Mouse (Mus musculus) 3134 (cell line): ENCODE measurements around the gene Fancc.
A peak's percentile ranks its signal among the peaks of the same experiment; 100 is the strongest.
"Not testable (repeated sequence)": the region's sequence is repeated elsewhere in the genome, so short reads cannot be mapped to it uniquely, and the experiment has no call there.

ENCODE experiments used
- DNase-seq: peaks from one replicate; pipeline ENCODE4 v3.0.0-alpha.2; 2011; ENCODE audit warnings: low spot score; ENCODE audit not compliant: insufficient read length; ENCODE audit errors: extremely low read depth

Fancc gene

DNA sequence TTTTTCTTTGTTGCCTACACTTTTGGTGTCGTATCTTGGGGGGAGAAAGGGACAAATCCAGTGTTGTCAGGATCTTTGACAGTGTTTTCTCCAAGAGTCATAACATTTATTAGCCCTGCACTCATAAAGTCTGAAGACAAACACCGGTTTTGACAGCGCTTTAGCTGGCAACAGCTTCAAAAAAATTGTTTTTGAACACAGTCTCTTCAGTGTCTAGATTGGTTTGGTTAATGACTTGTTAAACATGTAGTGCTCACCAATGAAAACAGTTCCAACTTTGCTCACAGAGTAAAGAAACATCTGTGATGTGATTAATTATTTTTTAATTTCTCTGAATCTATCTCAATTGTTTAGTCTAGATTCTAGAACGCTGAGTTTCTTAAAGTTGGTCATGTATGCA is 137.7 kb downstream of the Fancc start:
- DNase-seq, result no peak

DNA sequence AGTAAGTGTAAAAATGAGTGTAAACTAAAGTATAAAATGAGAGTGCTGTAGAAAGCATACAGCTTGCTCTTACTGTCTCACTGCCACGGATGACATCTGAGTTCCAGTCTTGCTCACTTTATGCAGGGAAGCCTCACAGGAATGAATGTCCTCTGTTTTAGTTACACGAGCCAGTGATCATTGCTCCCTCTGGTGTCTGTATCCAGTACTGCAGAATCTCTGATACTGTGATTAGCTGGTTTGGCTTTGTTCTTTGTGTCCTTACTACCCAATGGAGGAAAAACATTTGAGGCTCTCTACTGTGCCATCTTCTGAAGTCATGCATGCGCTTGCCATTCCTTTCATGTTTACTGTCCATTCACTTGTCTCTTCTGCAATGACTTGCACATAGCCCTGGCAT is 140.5 kb downstream of the Fancc start:
- no peak for DNase-seq

DNA sequence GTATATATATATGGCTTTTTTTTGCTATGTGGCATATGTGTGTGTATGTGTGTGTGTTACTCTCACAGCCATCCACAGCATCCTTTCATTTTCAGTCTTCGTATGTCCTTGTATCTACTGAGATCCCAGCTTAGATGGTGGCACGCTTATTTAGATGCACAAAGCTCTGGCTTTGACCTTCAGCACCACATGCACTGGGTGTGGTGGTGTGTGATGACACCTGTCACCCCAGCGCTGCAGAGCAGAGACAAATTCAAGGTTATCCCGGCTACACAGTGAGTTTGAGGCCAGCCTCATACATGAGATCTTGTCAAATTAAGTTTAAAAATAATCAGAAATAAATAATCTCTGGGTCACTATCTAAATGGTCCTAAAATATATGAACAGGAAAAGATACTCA is 141.0 kb downstream of the Fancc start:
- DNase-seq, result no peak

DNA sequence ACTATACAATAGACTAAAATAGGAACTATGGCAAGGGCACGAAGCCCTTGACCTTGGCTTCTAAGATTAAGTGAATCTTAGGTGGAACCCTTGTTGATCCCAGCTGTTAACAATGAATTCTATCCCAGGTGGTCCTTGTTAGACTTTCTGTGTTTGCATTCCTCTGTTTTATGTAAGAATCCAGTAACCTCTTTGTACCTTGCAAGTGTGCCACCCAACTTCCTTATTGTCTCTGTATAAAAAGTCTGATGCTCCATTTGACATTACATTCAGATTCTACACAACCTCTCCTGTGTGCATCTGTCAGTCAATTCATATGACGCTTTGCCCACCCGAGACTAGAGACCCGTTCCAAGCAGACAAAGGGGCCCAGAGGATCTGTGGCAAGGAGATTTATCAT is 143.8 kb downstream of the Fancc start:
- DNase-seq, result not testable (repeated sequence)

DNA sequence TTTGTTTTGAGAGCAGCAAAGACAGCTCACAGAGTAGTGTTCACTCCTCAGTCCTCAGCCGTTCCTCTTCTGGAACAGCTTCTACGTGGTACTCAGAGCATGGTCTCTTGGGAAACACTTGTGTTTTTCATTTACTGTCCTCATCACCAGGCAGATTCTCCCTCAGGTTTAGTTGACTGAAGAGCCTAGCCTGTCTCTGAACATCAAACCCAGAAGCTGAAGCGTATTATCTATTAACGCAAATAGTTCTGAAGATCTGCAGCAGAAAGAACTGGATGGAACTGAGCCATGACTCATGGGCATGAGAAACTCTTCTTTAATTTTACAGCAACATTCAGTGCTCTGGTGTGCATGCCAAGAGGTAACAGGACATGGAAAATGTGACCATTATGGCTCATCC is 147.0 kb downstream of the Fancc start:
- no peak for DNase-seq

DNA sequence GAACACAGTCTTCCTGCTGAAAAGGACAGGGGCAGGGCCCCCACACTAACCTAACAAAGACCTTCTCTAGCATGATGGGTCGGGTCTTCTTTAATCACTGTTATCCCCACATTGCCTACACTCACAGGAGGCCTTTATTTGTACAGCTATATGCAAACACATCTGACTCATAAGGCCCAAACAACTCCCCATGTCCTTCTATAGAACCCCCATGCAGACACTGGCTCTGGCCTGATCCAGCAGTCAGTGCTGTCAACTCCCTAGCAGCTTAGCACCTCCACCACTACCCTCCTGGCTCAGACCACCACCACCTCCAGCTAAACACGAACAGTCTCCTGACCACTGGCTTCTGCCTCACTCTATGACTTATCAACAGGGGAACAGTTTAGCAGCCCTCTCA is 149.4 kb downstream of the Fancc start:
- no peak for DNase-seq

DNA sequence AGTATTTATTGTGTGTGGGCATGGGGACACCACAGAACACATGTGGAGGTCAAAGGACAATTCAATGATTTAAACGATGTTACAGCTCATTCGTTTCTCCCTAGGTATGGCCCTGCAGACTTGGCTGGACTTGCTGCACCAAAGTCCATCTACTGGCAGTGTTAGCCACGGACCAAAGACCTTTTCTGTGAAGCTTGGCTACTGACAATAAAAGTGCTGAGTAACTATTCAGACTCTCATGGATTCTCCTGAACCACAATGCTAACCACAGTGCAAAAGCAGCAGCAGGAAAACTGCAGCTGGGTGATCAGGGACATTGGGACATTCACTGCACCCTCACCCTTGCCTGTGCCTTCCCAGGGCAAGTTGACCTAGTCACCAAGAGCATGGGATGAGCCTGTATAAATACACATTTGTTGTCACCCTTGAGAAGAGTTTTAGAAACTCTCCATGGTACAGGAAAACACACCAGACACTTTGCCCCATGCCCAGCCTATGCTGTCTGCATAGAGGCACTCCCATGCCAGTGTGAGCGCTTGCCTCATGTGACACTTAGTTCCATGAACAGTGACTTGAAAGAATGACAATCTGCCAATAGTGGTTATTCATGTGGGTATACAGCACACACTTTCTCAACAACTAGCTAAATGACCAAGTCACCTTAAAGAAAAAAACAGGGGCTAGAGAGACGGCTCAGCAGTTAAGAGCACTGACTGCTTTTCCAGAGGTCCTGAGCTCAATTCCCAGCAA is 151.4 kb downstream of the Fancc start:
- peak; percentile 48 for DNase-seq

DNA sequence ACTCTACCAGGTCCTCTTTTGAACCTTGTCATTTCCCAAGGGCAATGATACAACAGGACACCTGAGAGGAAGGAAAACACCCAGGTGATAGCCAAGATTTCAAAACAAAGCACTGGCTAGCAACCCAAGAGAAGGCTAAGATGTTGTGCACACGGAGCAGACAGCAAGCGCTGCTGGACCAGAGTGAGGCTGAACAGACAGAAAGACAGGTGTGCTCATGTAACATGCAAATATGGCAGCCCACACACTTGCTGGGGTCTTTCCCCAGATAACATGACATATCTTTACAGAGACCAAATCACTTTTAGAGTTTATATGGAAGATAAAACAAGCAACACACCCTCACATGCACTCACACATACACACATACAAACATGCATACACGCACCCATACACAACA is 152.6 kb downstream of the Fancc start:
- DNase-seq, result no peak

DNA sequence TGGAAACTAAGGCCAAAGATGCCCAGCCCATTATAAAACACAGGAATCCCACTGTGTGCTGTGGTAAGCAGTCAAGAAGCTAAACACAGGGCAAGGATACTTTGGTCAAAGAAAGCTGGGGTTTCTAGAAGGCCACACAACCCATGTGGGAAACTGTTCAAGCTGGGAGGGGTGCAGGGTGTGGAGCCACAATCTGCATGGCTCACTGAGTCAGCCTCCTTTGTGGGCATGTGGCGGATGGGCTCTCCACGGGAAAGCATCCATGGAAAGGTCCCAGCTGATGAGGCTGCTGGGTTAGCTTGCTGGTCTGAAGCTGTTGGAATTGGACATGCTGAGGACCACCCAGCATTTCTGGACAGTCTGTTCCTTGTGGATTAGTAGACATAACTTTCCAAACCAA is 154.3 kb downstream of the Fancc start:
- no peak for DNase-seq

DNA sequence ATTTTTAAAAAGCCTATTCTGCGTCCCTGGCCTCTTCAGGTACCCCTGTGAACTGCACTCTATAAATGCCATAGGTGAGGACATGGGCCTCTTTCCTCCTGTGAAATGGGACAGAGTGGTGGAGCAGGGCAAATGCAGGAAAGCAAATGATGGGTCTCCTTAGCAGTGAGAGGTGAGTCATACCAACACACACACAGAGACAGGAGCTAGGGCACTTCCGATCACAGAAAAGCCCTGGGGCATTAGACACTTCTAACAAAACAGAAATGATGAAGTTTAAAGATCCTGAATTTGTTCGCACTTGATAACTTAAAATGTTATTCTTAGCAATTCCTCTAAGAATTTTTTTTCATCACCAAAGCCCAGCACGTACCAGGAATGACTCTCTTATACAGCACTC is 157.1 kb downstream of the Fancc start:
- DNase-seq, result no peak

DNA sequence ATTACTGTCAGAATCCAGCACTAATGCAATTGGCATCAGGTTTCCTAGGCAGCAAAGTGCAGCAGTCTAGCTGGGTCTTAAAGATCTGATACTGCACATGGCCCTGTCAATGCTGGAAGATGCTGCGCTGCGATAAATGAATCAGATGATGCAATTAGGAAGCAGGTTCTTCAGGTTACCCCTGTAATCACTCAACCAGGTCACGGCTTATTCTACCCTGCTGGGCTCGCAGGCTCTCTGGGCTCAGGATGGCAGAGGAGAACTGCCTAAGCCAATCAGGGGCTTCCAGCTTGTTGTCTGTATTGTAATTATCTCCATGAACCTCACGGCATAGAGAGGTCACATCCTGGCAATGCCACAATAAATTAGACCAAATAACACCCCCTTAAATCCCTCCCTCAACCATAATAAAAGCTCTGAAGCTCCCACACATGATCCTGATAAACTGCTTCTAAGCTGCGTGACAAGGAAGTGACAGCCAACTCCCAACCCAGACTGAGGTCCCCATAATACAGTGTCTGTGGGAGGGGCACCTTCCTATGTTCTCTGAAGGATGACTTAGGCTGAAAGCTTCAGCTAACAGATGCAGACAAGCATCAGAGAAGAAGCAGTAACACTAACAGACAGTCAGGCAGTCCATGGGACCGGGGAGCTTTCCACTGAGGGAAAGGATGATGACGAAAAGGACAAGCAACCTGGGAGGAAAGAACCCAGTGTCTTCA is 159.7 kb downstream of the Fancc start:
- no peak for DNase-seq

DNA sequence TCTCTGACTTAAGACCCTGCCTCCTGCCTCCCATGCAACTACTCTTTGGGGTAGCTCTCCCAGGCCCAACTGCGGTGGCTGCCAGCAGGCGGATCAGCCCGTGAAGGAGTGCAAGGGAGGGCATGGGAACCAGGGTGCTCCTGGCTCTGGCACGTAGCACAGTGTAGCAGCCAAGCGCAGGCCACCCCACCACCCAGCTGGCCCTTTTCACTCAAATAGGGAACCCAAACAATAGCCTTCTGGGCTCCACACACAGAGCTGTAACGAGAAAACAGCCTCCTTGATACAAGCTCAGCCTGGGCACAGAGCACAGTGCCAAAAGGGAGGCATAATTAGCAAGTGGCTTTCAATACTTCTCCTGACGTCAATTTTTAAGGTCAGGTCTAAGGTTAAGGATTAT is 160.7 kb downstream of the Fancc start:
- DNase-seq, result no peak

DNA sequence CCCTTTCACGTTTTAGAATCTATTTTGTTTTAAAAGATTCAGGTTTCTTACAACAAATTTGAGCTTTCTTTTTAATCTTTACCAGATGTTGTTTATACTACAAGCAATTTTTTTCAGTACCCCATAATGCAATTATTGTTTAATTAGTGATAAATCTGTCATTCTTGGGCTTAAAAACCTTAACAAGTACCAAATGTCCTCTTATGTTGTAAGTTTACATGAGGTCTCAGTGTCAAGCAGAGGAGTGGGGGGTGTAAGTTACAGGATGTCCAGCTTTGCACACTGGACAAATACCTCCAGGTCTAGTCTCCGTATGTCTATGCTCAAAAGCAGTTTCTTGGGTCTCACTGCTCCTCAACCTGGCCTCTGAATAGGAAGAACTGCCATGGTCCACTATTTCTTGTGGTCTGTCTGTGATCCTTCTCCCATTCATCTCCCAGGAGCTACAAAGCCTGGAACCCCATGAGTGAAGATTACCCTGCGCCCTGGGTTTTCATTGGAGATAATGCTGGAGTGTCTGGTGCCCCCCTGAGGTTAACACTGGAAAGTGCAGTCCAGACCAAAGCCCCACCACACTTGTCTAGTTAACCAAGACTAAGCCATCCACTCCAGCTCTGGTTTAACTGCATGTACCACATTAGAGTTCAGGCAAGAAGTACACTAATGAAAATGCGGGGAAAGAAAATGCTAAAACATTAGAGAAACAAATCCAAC is 161.5 kb downstream of the Fancc start:
- no peak for DNase-seq

DNA sequence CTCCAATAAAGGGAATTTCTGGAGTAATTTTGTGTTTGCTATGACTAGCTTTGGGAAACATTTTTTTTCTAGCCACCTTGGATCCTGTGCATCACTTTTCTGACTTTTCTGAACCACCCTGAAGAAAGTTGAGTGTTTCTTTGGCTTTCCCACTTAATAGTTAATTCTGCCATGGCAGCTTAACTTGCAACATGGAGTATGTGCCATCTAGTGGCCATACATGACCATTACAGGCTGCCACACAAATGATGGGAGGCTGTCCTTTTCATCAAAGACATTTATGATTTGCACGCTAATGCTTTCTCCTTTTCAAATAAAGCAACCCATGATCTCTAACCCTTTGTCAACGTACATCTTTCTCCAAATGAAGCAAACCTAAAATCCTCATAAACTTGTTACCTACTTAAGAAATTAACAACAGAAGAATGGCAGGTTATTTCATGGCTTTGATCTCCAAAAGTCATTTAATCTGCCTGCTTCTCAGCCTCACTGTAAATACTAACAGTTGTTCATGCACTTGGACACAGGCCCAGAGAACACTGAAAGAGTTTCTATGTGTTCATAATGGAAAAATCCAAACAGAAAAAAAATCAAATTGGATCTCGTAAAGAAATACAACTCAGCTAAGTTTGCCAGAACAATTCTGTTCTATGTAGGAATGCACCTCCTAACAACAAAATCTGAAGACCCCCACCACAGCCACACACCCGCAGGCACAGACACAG is 164.3 kb downstream of the Fancc start:
- no peak for DNase-seq

DNA sequence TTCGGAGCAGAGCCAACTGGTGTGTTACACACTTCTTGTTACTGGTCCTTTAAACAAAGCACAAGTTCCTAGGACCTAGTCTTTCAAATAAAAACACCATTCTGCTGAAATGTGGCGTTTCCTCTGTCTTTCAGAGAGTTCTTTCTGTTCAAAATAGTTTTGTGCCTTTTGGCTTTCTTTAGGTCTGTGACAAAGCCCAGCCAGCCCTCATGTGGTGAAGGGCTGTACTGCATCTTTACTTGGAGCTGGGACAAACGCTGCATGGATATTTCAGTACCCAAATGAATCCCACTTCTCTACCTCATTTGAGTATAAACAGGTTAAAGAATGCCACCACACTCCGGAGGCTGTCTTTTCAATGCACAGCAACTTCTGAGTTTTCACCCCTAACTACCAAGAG is 165.7 kb downstream of the Fancc start:
- DNase-seq, result no peak

DNA sequence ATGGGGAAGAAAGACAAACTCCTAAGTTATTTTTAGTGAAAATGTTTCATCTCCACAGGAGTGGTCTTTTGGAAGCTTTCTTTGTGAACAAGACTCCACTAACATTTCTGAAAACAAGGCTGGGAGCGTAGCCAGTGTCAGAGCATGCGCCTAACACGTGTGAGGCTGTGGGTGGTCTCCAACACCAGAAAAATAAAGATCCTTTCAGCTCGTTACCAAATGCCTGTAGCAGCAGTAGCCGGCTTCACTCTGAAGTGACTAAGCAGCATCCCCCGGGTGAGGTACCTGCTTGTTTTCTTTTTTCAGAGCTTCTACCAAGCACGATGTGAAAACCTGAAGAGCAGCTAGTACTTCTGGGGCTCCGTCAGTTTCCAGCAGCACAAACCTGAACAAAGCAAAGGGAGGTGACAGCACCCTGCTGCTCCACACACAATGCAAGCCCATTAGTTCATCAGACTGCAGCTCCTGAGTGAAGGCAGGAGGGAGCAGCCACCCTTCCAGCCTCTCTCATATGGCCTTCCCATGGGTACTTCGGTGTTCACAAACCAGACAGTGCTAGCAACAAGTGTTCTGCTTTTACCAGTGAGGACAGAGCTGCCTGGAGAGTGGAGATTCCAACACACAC is 166.7 kb downstream of the Fancc start:
- DNase-seq, result no peak

DNA sequence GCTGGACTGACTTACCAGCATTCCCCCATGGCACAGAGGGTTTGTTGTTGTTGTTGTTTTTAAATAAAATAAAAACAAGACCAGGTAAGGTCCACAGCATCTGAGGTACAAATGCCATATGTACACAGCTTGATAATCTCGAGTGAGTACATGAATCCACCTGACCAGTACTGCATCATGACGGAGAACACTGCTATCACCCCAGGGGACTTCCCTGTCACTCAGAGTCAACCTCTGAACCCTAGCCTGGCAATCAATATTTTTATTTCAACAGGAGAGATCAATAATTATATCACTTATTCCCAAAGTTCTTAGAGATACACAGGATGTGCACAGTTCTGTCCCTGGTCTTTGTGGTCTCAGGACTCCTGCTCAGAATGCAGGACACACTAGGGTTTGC is 171.1 kb downstream of the Fancc start:
- DNase-seq, result no peak

DNA sequence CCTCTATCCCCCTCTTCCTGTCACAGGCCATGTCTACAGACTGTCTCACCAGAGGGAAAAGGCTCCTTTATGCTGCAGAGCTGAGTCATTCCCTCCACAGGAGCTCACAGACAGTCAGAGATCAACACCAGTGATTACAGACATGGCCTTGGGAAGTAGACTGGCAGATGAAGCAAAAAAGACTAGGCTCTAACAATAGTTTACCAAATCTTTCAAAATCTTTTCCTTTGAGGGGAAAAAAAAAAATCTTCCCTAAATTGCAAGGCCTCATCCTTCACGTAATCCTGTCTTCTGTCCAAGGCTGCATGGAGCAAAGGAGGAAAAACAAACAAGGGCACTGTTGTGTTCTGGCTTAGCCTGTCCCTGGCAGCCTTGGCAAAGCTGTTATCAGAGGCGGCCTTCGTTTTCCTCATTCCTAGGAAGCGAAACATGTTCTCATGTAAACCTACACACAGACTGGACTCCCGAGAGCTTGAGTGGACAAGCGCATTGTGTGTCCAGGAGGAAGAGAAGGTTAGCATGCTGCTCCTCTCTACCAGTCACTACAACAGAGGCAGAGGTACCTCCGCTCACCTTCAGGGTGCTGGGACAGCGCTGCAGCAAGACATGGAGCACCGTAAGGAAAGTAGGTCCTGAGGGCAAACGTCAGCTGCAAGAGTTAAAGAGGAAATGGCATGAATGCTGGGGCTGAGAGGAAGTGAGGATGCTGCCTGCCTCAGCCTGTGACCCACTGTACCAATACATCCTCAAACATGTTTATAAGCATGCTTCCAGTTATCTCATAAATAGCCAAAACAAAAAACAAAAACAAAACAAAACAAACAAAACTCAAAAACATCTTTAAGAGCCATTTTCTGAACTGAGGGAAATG is 171.9 kb downstream of the Fancc start:
- DNase-seq, result peak; percentile 59

DNA sequence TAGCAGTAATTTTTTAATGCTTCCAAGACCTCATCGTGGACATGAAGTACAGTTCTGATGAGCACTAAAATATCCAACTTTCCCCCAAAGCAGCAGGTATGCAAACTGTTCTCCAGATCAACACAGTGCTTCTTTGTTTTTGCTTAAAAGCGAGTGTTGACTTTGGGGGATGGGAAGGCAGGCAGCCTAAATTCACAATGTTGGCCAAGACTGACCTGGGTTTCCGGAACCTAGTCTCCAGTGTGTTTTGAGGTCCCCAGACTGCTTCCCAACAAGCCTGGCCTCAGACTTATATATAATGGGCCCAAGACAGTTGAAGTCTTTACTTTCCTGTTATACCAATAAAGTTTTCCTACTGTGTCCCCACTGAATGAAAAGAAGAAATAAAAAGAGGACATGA is 172.8 kb downstream of the Fancc start:
- DNase-seq, result no peak
